Mouse (Mus musculus) brain, embryonic 14.5 days (tissue): ENCODE measurements around the gene Ubox5.

Source experiments
- CTCF ChIP-seq: fragments of 200-500 bp; IDR thresholded peaks from 2 replicates; pipeline ENCODE4 v1.5.1; 2012; ENCODE audit warnings: inconsistent platforms, mild to moderate bottlenecking, moderate library complexity, borderline replicate concordance; ENCODE audit not compliant: insufficient read depth, insufficient read length; ENCODE audit errors: extremely low read depth
- POLR2A ChIP-seq: fragments of 200-500 bp; IDR thresholded peaks from 2 replicates; pipeline ENCODE4 v1.6.1; 2012; ENCODE audit warnings: mild to moderate bottlenecking, inconsistent platforms, borderline replicate concordance; ENCODE audit not compliant: poor library complexity, insufficient read depth, insufficient read length, severe bottlenecking; ENCODE audit errors: extremely low read depth

GRCm38 (mm10) chr2:130589761-130590160, 40.1 kb downstream of the Ubox5 start:
- TF ChIP-seq CTCF, result no peak
- no peak for TF ChIP-seq POLR2A
